14 mouse cellular contexts compared by ENCODE assay signal in the genomic region with DNA sequence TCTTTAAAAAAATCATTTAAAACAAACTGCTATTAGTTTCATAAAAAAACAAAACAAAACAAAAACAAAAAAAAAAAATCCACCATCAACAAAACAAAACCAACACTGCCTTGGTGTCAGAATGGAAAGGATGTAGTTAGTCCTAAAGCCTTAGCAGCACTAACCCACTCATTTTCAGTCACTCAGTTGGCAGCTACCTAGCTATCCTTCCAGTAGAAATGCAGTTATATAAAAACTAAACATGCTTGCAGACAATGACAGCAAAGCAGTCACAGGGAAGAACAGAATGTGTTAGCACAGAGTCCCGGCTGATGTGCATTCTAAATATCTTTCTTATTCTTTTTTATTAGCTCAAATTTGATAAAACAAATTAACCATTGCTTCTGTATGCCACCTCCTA.
"Had no signal": no experiment of that assay in that cellular context is flagged by ENCODE, and none has a peak within 500 bp of the region (broad histone marks: within the 10 kb centered on the region; RNA-seq: fewer than 3 reads in every experiment).

No protein-coding gene starts in this region.

- H3K27ac ChIP-seq: intestine, embryonic 15.5 days; limb, embryonic 15.5 days; liver, embryonic 12.5 days; macrophage; midbrain, embryonic 15.5 days; neural tube, embryonic 12.5 days had no signal

- H3K4me3 ChIP-seq: intestine, embryonic 15.5 days; limb, embryonic 15.5 days; liver, embryonic 12.5 days; megakaryocyte, embryonic 14.5 days; midbrain, embryonic 15.5 days; neural tube, embryonic 12.5 days had no signal

- DNase-seq: kidney, adult 18-20 months; kidney, postnatal 10 days; kidney, postnatal 4 days; lung, embryonic 14.5 days; lung, postnatal 10 days; retina, postnatal 1 day; thymus, postnatal 36 days had no signal

- ATAC-seq: intestine, embryonic 15.5 days; liver, embryonic 12.5 days; midbrain, embryonic 15.5 days had no signal
